Mouse (Mus musculus): Measurements from ENCODE around the gene Hmgcl.
"Not testable (repeated sequence)": the region's sequence is repeated elsewhere in the genome, so short reads cannot be mapped to it uniquely, and the experiment has no call there.

Hmgcl gene

GRCm38 (mm10) chr4:135961709-135962108, 15.5 kb downstream of the Hmgcl start:
- DNase-seq (ENCODE audit: low spot score), result no peak

GRCm38 (mm10) chr4:135962198-135962597, 15.9 kb downstream of the Hmgcl start:
- DNase-seq (ENCODE audit: low spot score), result no peak

- DNase-seq (ENCODE audit: low spot score), result no peak
These were observed 16.7 kb downstream of the Hmgcl start for GRCm38 (mm10) chr4:135962946-135963345.

DNA sequence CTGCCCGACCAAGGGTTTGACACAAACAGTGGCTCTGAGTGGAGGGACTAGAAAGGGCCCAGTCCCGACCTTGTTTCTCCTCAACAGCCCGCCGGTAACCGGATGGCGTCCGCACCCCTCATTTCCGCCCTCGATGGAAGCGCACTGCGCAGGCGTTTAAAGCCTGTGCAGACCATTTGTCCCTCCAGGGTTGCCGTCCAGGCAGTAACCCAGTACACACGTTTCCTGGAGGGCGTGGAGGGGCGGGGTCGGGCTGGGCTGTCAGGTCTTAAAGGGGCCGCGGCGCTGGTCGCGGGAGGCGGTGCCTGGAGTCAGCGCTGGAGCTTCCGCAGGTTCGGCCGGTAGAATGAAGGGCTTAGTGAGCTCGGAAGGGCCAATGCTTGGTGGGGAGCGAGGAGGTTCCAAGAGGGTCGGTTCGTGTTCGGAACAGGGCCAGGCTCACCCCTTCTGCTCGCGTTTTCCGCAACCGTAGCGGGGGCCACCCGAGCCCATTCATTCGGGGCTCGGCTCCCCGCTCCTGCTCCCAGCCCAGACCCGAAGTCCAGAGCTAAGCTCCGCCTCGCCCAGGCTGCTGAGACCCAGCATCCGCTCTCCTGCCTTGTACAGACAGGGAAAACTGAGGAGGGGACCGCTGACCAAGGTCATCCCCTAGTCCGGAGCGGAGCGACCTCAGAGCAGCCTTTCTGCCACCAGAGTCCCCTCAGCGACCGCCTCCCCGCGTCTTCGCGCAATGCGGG, 17.4 kb downstream of the Hmgcl start, which contains the start of gene Gale:
TSS of gene Gale (plus strand) at position 271 of the 737 bp plus-strand sequence.
- DNase-seq (ENCODE audit: low spot score), result peak; percentile 96

DNA sequence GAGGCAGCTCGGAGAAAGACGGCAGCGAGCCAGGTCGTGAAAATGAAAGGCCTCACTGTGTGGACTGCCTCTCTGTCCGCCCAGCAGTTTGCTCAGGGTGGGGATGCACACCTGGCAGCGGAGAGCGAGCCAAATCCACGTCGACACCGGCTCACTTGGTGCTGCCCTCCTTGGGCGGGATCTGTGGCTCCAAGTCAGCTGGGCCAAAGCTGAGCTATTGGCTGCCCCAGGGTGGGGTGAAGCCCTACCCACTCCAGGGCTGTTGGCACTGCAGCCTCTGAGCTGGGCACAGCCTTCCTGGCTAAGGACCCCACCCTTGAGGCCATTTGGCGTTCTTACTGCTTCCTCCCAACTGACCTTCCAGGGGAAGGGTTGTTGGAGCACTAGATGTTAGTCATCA, 18.2 kb downstream of the Hmgcl start:
- DNase-seq (ENCODE audit: low spot score), result no peak

- no peak for DNase-seq (ENCODE audit: low spot score)
These were observed 18.9 kb downstream of the Hmgcl start for GRCm38 (mm10) chr4:135965113-135965512.

DNA sequence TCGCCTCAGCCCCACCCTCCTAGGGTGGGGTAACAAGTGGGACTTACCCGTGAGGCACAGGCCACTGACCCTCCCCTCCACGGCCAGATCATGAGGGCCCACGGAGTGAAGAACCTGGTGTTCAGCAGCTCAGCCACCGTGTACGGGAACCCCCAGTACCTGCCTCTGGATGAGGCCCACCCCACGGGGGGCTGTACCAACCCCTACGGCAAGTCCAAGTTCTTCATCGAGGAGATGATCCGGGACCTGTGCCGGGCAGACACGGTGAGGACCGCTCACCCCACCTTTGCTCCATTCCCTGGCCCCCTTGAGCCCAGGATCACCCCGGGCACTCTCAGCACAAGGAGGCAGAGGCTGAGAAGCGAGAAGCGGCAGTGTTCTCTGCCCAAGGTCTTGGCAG, 20.0 kb downstream of the Hmgcl start:
- DNase-seq (ENCODE audit: low spot score), result no peak

GRCm38 (mm10) chr4:135967086-135967760, 21.0 kb downstream of the Hmgcl start:
- no peak for DNase-seq (ENCODE audit: low spot score)

DNA sequence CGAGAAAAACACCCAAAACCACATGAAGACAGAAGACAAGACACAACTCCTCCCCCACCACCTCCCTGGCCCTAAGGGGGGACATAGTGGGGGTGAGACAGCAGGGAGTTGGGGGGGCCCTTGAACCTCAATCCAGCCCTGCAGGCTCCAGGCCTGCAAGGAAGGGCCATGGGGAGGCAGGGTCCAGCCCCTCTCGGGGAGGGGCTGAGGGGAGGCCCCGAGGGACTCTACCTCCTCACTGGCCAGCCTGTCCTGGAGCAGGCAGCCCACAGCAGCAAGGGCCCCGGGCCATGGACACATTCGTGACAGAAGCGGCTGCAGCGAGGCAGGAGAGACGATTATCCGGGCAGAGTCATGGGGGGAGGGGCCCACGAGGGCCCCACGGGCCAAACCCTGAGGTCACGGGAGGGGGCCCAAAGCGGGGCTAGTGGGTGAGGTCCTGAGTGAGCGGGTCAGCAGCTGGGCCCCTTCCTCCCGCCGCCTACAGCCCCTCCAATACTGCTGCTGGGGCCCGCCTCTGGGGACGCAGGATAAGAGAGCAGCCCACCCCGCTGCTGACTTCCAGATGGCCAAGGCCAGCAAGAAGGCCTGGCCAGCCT, 22.1 kb downstream of the Hmgcl start:
- no peak for DNase-seq (ENCODE audit: low spot score)

GRCm38 (mm10) chr4:135969070-135969750, 23.0 kb downstream of the Hmgcl start:
- DNase-seq (ENCODE audit: low spot score), result no peak

DNA sequence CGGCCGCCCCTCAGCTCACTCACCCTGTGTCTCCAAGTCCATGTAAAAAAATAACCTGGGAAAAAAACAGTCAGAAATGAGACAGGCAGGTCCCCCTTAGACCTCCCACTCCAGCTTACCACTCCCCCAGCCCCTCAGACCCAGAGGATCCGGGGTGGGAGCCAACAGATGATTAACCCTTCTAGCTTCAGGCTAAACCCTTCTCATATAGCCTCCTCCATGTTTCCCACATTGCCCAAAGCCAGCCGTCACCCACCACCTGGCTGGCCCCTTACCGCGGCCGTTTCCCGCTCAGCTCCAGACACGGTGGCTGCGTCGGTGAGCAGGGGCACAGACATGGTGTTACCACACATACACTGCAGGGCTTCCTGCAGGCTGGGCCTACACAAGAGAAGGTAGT, 24.3 kb downstream of the Hmgcl start:
- DNase-seq (ENCODE audit: low spot score), result no peak

DNA sequence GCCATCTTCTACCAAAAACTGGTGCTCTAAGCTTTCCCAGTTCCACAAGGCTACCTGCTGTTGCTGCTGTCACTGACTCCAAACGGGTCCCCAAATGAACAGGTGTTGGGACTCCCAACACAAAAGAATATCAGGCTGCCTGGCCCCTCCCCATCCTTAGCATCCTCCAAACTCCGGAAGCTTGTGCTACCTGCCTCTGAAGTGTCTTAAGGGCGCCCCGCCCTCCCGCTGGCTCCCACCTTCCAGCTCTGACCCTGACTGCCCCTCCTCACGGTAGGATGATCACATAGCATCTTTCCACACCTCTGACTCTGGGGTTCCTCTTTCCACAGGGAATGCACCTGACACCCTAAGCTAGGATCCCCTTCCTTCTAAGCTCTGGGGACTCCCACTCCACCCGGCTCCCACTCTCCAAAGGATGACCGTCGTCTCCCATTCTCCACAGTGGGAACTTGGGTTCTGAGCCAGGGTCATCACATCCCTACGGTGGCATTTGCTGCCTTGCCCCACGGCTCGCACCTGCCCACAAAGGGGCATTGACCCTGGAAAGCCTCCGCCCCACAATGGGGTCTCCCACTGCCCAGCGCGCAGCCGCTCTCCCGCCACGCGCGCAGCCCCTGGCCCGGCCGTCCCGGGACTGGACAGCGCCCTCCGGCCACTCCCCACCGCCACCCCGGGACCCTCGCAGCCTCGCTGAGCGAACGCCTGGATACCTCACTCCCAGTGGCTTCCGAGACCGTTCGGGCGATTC, 25.7 kb downstream of the Hmgcl start:
- peak; percentile 47 for DNase-seq (ENCODE audit: low spot score)

- peak; percentile 69 for DNase-seq (ENCODE audit: low spot score)
These were observed 26.3 kb downstream of the Hmgcl start, which contains the start of gene Lypla2 for GRCm38 (mm10) chr4:135972556-135972906. Lypla2 (minus strand) TSS chr4:135972626.

DNA sequence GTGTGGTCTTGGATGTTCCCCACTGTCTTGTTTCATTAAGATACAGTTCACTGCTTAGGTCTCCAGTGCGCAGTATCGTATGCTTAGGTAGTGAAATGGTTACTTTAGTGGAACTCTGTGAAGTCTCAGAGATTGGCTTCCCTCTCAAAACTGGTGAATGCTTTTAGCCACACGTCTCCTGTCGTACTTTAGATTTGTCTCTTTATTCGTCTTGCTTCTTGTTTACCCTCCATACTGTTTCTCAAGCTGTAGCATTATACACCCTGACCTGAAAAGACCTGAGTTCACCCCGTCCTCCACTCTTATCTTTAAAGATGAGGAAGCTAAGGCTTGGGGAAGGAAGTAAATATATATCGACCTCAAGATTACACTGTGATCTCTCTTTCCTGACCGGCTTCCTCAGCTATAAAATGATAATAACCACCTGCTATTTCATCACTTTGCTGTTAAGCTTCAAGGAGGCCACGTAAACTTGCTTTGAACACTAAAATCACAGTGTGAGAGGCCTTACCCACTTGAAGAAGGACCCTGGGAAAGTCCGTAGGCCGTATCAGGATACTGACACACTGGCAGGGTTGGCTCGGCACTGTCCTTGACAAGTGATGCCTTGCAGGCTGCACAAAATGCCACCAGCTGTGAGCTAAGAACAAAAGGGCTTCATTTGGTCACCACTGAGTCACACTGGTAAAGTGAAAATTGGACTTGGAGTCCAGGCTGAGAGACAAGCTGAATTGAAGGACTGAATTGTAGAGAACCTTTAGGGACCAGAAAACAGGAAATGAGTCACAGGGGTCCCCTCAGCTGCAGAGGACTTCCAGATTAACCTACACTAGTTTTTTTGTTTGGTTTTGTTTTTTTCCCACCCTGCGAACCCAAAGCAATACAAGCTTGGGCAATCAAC, 26.9 kb downstream of the Hmgcl start:
- DNase-seq (ENCODE audit: low spot score), result no peak

DNA sequence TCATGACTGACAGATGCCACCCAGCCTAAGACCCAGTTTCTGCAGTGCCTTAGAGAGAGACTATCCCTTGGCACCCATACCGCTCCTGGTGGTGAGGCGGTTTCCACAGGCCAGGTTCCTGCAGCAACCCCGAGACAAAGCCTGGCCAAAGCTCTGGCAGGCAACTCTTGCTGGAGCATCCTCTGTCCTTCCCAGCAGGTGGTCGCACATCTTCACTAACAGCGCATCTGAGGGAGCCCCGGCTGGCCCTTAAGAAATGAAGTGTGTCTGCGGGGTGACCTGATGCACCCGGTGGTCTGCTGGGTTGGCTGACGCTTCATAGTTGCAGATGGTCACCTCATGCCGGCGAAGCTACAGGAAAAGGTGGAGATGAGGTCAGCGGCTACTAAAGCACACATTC, 29.9 kb downstream of the Hmgcl start:
- no peak for DNase-seq (ENCODE audit: low spot score)

- not testable (repeated sequence) for DNase-seq (ENCODE audit: low spot score)
These were observed 34.0 kb downstream of the Hmgcl start for GRCm38 (mm10) chr4:135980223-135980622.

GRCm38 (mm10) chr4:135981524-135982063, 35.3 kb downstream of the Hmgcl start:
- no peak for DNase-seq (ENCODE audit: low spot score)

- no peak for DNase-seq (ENCODE audit: low spot score)
These were observed 38.3 kb downstream of the Hmgcl start for GRCm38 (mm10) chr4:135984556-135984955.

- no peak for DNase-seq (ENCODE audit: low spot score)
These were observed 38.9 kb downstream of the Hmgcl start for GRCm38 (mm10) chr4:135985193-135985592.

DNA sequence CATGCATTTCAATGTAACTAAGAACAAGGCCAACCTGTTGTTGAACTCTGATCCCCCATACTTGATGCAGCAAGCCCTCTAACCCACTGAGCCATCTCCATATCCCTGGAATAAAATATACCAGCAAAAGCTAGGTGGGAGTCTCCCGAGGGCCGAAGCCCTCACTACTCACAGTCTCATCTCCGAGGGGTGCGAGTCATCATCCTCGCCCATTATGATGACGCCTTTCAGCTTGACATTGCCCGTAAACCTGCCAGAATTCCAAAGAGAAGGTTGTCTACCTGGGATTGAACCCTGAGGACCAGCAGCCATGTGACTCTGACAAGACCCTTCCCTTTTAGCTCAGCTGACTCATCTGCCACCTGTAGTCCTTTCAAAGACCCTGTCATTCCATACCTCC, 39.5 kb downstream of the Hmgcl start:
- DNase-seq (ENCODE audit: low spot score), result no peak

All from T-cell, adult 2 months (primary cell).